Mouse (Mus musculus) stomach, postnatal 0 days (tissue): ENCODE data around the gene Grk4. TPM values are rescaled to one million over a fixed set of nuclear protein-coding genes. Genes with fewer than 3 reads are reported as not detected.
A peak's percentile ranks its signal among the peaks of the same experiment; 100 is the strongest.

Experiments
- ATAC-seq: fragments of 200-750 bp; cut with Nextera tagmentation; 2 replicates; pipeline ENCODE4 v1.8.0; 2017; ENCODE audit not compliant: low FRiP score, low TSS enrichment
- DNase-seq: peaks from one replicate; pipeline ENCODE4 v3.0.0-alpha.2; 2016; ENCODE audit warnings: low spot score
- H3K27ac ChIP-seq: fragments of 300-500 bp; sonication (generic); replicated peaks from 2 replicates; pipeline ENCODE4 v1.5.1; 2014; ENCODE audit warnings: mild to moderate bottlenecking, control low read depth
- H3K27me3 ChIP-seq: fragments of 300-500 bp; sonication (generic); 2 replicates; pipeline ENCODE4 v1.6.1; 2014; ENCODE audit warnings: low read length; ENCODE audit not compliant: control insufficient read depth, insufficient read depth
- H3K36me3 ChIP-seq: fragments of 300-500 bp; sonication (generic); 2 replicates; pipeline ENCODE4 v1.6.1; 2014; ENCODE audit warnings: low read length, mixed read lengths; ENCODE audit not compliant: control insufficient read depth, insufficient read depth
- H3K4me1 ChIP-seq: fragments of 300-500 bp; sonication (generic); replicated peaks from 2 replicates; pipeline ENCODE4 v1.6.1; 2014; ENCODE audit warnings: antibody characterized with exemption; ENCODE audit not compliant: control insufficient read depth, insufficient read depth
- H3K4me2 ChIP-seq: fragments of 300-500 bp; sonication (generic); replicated peaks from 2 replicates; pipeline ENCODE4 v1.6.1; 2014; ENCODE audit warnings: low read depth, mild to moderate bottlenecking, control low read depth, moderate library complexity
- H3K4me3 ChIP-seq: fragments of 300-500 bp; sonication (generic); 2 replicates; pipeline ENCODE4 v1.5.1; 2014; ENCODE audit warnings: low read depth, low read length, control low read depth
- H3K9ac ChIP-seq: fragments of 300-500 bp; sonication (generic); 2 replicates; pipeline ENCODE4 v1.6.1; 2014; ENCODE audit warnings: mild to moderate bottlenecking, low read length, control low read depth, mixed read lengths
- H3K9me3 ChIP-seq: fragments of 300-500 bp; sonication (generic); 2 replicates; pipeline ENCODE4 v1.6.1; 2016; ENCODE audit warnings: low read length; ENCODE audit not compliant: control insufficient read depth
- CTCF ChIP-seq: IDR thresholded peaks from 2 replicates; pipeline ENCODE4 v1.5.1; 2016; ENCODE audit warnings: antibody characterized with exemption, low read depth, mild to moderate bottlenecking, moderate library complexity
- EP300 ChIP-seq: optimal IDR thresholded peaks from 2 replicates; pipeline ENCODE3; 2016; ENCODE audit warnings: antibody characterized with exemption
- WGBS: fragments of 180-500 bp; shearing (Covaris S2); extraction: QIAGEN DNeasy Blood & Tissue Kit; methylation state at CpG from one replicate; pipeline ENCODE4 v1.1.7; 2014; 5-methylcytosine and 5-hydroxymethylcytosine counted together
- polyA plus RNA-seq: library from polyadenylated mRNA; unstranded; fragments of >200 nt; fragmentation: Nextera tagmentation; extraction: Ambion mirVana; gene quantifications from 2 replicates; pipeline ENCODE4 v1.2.1, GENCODE M21; 2015

The Grk4 gene
- polyA plus RNA-seq, 1 experiment from 2014 or later = 1.2 TPM

DNA sequence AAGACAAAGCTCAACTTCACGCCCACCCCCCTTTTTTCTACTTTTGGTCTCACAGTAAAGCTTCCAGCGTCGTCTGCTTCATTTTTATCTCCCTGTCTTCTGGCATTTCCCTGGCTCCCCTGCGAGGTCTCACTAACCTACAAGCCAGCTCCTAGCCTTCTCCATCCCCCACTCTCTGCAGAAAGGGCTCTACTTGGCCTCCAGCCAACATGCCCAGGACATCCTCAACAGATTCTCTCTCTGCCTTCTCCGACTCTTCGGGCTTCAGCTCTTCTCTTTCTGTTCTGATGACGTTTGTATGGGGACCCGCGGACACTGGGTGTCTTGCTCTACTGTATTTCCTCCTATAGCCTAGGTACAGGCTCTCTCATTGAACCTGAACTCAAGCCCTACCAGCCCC lies 5.3 kb upstream of the Grk4 start:
- no peak for DNase-seq
- Histone ChIP-seq H3K36me3 (peaks cover 35% of the 10 kb centered on the region), H3K4me2 (no peak overlapping the region), H3K4me3 (no peak overlapping the region), H3K27me3 (no peaks in the 10 kb centered on the region), H3K9me3 (no peaks in the 10 kb centered on the region), H3K27ac (no peak overlapping the region), H3K4me1 (no peaks in the 10 kb centered on the region; the same call in 1 of the 2 replicates), H3K9ac (no peak overlapping the region)
- no peak for ATAC-seq
- 80% methylated on average over 9 of the region's 9 CpGs for WGBS
- no peak for TF ChIP-seq CTCF
- TF ChIP-seq EP300 = no peak

DNA sequence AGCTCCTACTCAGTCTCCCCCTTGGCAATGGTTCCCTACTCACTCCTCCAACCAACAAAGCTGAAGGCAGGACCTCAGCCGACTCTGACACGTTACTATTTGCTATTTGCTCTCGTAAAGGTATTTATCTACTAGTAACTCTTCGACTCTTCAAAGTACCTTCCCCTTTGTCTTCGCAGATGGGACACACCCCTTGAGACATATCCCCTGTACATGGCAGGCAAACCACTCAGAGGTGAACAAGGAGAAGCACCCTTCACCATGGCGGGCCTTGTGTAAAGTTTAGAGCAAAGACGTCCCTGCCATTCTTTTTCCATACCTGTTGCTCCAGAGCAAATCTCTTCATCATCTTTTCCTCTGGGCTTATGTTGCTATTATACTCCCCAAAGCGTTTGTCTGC lies 2.6 kb upstream of the Grk4 start:
- Histone ChIP-seq H3K27me3 (no peaks in the 10 kb centered on the region), H3K4me3 (no peak overlapping the region), H3K4me2 (no peak overlapping the region), H3K27ac (no peak overlapping the region), H3K4me1 (no peaks in the 10 kb centered on the region; the same call in 1 of the 2 replicates), H3K9ac (no peak overlapping the region), H3K36me3 (peaks cover 16% of the 10 kb centered on the region), H3K9me3 (no peaks in the 10 kb centered on the region)
- WGBS = 83% methylated on average over 8 of the region's 8 CpGs
- no peak for TF ChIP-seq EP300
- no peak for TF ChIP-seq CTCF
- ATAC-seq (no peak), DNase-seq (no peak)

DNA sequence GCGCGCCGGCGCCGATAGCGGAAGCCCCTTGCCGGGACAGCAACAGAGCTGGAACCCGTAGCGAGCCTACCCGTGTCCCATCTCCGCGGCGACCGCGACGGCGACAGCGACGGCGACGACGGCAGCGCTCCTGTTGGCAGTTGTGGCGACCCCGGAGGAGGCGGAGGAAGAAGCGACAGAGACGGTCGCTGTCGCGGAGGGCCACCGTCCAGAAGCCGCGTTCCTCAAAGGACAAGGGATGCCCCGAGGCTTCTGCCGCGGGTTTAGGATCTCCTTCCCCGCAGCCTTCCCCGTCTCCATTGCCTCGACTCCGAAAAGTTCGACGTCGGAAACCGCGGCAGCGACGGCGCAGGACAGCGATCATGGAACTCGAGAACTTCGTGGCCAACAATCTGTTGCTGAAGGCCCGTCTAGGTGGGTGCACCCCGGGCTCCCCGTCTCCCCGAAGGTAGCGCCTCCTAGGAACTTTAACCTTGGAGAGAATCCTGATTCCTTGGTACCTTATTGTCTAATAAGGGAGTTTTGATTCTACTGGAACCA lies 482 bp downstream of the Grk4 start:
- Histone ChIP-seq H3K4me2 (peak overlapping the region; percentile 74), H3K9ac (peak overlapping the region; percentile 68), H3K4me1 (no peaks in the 10 kb centered on the region; the same call in 1 of the 2 replicates), H3K27me3 (no peaks in the 10 kb centered on the region), H3K36me3 (peaks cover 3% of the 10 kb centered on the region; the same call in 1 of the 2 replicates), H3K4me3 (peak overlapping the region; percentile 63), H3K9me3 (no peaks in the 10 kb centered on the region), H3K27ac (peak overlapping the region; percentile 93)
- DNase-seq (no peak), ATAC-seq (no peak)
- WGBS = under 1% methylated on average over 57 of the region's 57 CpGs
- TF ChIP-seq EP300 = no peak
- TF ChIP-seq CTCF = no peak

DNA sequence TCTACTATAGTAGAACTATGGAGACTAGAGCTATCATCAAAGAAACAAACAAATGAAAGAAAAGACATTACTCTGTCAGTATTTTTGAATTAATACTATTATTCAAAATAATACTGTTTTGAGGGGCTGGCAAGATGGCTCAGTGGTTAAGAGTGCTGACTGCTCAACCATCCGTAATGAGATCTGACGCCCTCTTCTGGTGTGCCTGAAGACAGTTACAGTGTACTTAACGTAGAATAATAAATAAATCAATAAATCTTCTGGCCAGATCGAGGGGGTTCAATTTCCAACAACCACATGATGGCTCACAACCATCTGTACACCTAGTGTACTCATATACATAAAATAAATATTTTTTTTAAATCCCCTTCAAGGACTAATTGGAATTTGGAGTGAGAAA lies 1.7 kb downstream of the Grk4 start:
- DNase-seq (no peak), ATAC-seq (no peak)
- 82% methylated on average over 4 of the region's 4 CpGs for WGBS
- H3K4me3 ChIP-seq = no peak overlapping the region
- no peak overlapping the region for H3K9ac ChIP-seq
- H3K4me2 ChIP-seq = no peak overlapping the region
- no peak overlapping the region for H3K27ac ChIP-seq
- H3K27me3 ChIP-seq = no peaks in the 10 kb centered on the region
- H3K9me3 ChIP-seq = no peaks in the 10 kb centered on the region
- H3K4me1 ChIP-seq = no peaks in the 10 kb centered on the region; the same call in 1 of the 2 replicates
- no peak for TF ChIP-seq CTCF
- no peak for TF ChIP-seq EP300
- H3K36me3 ChIP-seq = no peaks in the 10 kb centered on the region

DNA sequence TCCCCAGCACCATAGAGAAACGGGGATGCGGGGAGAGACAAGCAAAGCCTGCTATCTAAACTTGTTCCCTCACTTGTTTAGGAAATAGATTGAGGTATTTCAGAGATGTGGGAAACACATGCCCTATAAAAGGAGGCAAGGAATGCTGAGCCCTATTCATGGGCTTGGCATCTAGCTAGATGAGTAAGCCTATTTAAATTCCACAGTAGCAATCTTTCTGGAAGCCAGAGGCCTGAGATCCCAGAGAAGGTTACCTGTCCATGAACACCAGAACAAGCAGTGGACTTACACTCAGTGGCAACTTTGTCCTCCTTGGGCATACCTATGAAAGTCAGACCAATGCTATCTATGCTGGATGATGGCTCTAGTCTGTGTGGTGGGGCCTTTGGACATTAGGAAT lies 3.1 kb downstream of the Grk4 start:
- no peak for ATAC-seq
- no peaks in the 10 kb centered on the region for H3K9me3 ChIP-seq
- no peak overlapping the region for H3K27ac ChIP-seq
- TF ChIP-seq CTCF = no peak
- no peak for TF ChIP-seq EP300
- H3K36me3 ChIP-seq = no peaks in the 10 kb centered on the region
- no peak for DNase-seq
- WGBS = 74% methylated on average over 2 of the region's 2 CpGs
- H3K9ac ChIP-seq = no peak overlapping the region
- H3K27me3 ChIP-seq = no peaks in the 10 kb centered on the region
- H3K4me1 ChIP-seq = no peaks in the 10 kb centered on the region; the same call in 1 of the 2 replicates
- H3K4me2 ChIP-seq = no peak overlapping the region
- no peak overlapping the region for H3K4me3 ChIP-seq

DNA sequence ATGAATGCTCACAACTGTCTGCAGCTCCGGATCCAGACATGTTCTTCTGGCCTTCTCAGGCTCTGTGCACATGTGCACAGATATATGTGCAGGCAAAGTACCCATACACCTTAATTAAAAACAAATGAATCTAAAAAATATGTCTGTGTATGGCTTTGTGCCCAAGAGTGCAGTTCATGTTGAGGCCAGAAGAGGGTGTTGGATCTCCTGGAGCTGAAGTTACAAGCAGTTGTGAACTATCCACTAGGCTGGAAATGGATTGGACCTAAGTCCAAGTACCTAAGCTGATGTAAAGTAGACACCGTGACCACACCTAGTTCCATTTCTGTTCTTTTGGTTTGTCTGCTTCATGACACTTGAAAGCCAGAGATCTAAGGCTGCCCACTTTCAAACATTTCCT lies 9.3 kb downstream of the Grk4 start:
- 79% methylated on average over 2 of the region's 2 CpGs for WGBS

More for the DNA sequence above, 9.3 kb downstream of the Grk4 start:
- Histone ChIP-seq H3K4me1 (no peaks in the 10 kb centered on the region), H3K4me2 (no peak overlapping the region), H3K27ac (no peak overlapping the region), H3K36me3 (no peaks in the 10 kb centered on the region), H3K9me3 (no peaks in the 10 kb centered on the region), H3K27me3 (no peaks in the 10 kb centered on the region), H3K4me3 (no peak overlapping the region), H3K9ac (no peak overlapping the region)
- no peak for DNase-seq
- ATAC-seq = no peak
- TF ChIP-seq EP300 (no peak), CTCF (peak; percentile 51)
